Mouse (Mus musculus) CH12.LX (cell line): ENCODE data around the gene Ifit1bl2.
"Not testable (repeated sequence)": the region's sequence is repeated elsewhere in the genome, so short reads cannot be mapped to it uniquely, and the experiment has no call there.

Source experiments
- BHLHE40 ChIP-seq: IDR thresholded peaks from 2 replicates; pipeline ENCODE4 v1.6.1; 2011; ENCODE audit warnings: mild to moderate bottlenecking, low read depth, low read length, improper control_type of control experiment
- EP300 ChIP-seq: IDR thresholded peaks from 2 replicates; pipeline ENCODE4 v1.6.1; 2011; ENCODE audit warnings: low read length, improper control_type of control experiment
- HCFC1 ChIP-seq: IDR thresholded peaks from 2 replicates; pipeline ENCODE4 v1.6.1; 2012; ENCODE audit warnings: low read depth, mild to moderate bottlenecking, inconsistent platforms, low read length, improper control_type of control experiment
- MAFK ChIP-seq: IDR thresholded peaks from 2 replicates; pipeline ENCODE4 v1.6.1; 2011; ENCODE audit warnings: low read length, improper control_type of control experiment; ENCODE audit not compliant: insufficient replicate concordance
- MYC ChIP-seq: IDR thresholded peaks from 2 replicates; pipeline ENCODE4 v1.6.1; 2011; ENCODE audit warnings: low read depth, mild to moderate bottlenecking, improper control_type of control experiment, low read length
- POLR2A ChIP-seq: IDR thresholded peaks from 2 replicates; pipeline ENCODE4 v1.6.1; 2011; ENCODE audit warnings: low read depth, mild to moderate bottlenecking, improper control_type of control experiment, low read length
- POLR2AphosphoS2 ChIP-seq: IDR thresholded peaks from 2 replicates; pipeline ENCODE4 v1.6.1; 2011; ENCODE audit warnings: low read depth, low read length, improper control_type of control experiment
- ZKSCAN1 ChIP-seq: IDR thresholded peaks from 2 replicates; pipeline ENCODE4 v1.6.1; 2012; ENCODE audit warnings: low read depth, inconsistent platforms, low read length, improper control_type of control experiment, borderline replicate concordance

GRCm38 (mm10) chr19:34583126-34583766 lies 57.3 kb downstream of the Ifit1bl2 start, which contains the start of gene Ifit3:
- TF ChIP-seq POLR2AphosphoS2, HCFC1, EP300, BHLHE40, MYC, MAFK, POLR2A, ZKSCAN1: not testable (repeated sequence)
